Mouse (Mus musculus) limb, embryonic 15.5 days (tissue): ENCODE results near the gene Tll2. TPM values are rescaled to one million over a fixed set of nuclear protein-coding genes. Genes with fewer than 3 reads are reported as not detected.

Experiments
- ATAC-seq: fragments of 200-750 bp; cut with Nextera tagmentation; 2 replicates; pipeline ENCODE4 v1.8.0; 2017; ENCODE audit warnings: low read depth, moderate TSS enrichment; ENCODE audit not compliant: insufficient number of reproducible peaks, low FRiP score, low TSS enrichment
- H3K27ac ChIP-seq: fragments of 300-500 bp; sonication (generic); 2 replicates; pipeline ENCODE4 v1.5.1; 2015; ENCODE audit warnings: moderate library complexity, mild to moderate bottlenecking, inconsistent platforms
- H3K27me3 ChIP-seq: fragments of 300-500 bp; sonication (generic); 2 replicates; pipeline ENCODE4 v1.6.1; 2015; ENCODE audit warnings: inconsistent platforms
- H3K36me3 ChIP-seq: fragments of 300-500 bp; sonication (generic); 2 replicates; pipeline ENCODE4 v1.6.1; 2015; ENCODE audit warnings: inconsistent platforms
- H3K4me1 ChIP-seq: fragments of 300-500 bp; sonication (generic); 2 replicates; pipeline ENCODE4 v1.6.1; 2015; ENCODE audit warnings: inconsistent platforms
- H3K4me2 ChIP-seq: fragments of 300-500 bp; sonication (generic); 2 replicates; pipeline ENCODE4 v1.6.1; 2015; ENCODE audit warnings: mild to moderate bottlenecking, inconsistent platforms
- H3K4me3 ChIP-seq: fragments of 300-500 bp; sonication (generic); 2 replicates; pipeline ENCODE4 v1.5.1; 2015; ENCODE audit warnings: mild to moderate bottlenecking, inconsistent platforms
- H3K9ac ChIP-seq: fragments of 300-500 bp; sonication (generic); 2 replicates; pipeline ENCODE4 v1.6.1; 2015; ENCODE audit warnings: inconsistent platforms
- H3K9me3 ChIP-seq: fragments of 300-500 bp; sonication (generic); 2 replicates; pipeline ENCODE4 v1.6.1; 2016; ENCODE audit warnings: inconsistent platforms
- WGBS: fragments of 180-500 bp; shearing (Covaris S2); methylation state at CpG from one replicate; pipeline ENCODE4 v1.1.7; 2015; 5-methylcytosine and 5-hydroxymethylcytosine counted together
- polyA plus RNA-seq: library from polyadenylated mRNA; unstranded; fragments of >200 nt; fragmentation: Nextera tagmentation; extraction: Ambion mirVana; gene quantifications from 2 replicates; pipeline ENCODE4 v1.2.1, GENCODE M21; 2015

Gene Tll2
- polyA plus RNA-seq = 0.46 and 0.52 TPM in 2 replicates

- Histone ChIP-seq H3K36me3 (0 out of 2 replicates have a peak, but pooled peaks cover 7% of the 10 kb centered on the region), H3K9me3 (no peaks in the 10 kb centered on the region), H3K4me3 (peak within 1 kb of the TSS; percentile 42), H3K9ac (0 out of 2 replicates have a peak within 1 kb of the TSS, but pooled peaks have one; percentile 21), H3K4me1 (peaks cover 18% of the 10 kb centered on the region), H3K27me3 (peaks cover 57% of the 10 kb centered on the region), H3K27ac (no peak within 1 kb of the TSS), H3K4me2 (peak within 1 kb of the TSS; percentile 88)
- WGBS = 1% methylated on average over 32 of the region's 32 CpGs
- ATAC-seq = peak; percentile 89
Observed at GRCm38 (mm10) chr19:41206811-41207344, at the start of gene Tll2. TSS of gene Tll2 (minus strand) at chr19:41206835.

GRCm38 (mm10) chr19:41254584-41254983, 47.9 kb upstream of the Tll2 start:
- H3K9me3 ChIP-seq = no peaks in the 10 kb centered on the region
- H3K27me3 ChIP-seq = no peaks in the 10 kb centered on the region
- no peak overlapping the region for H3K4me3 ChIP-seq
- H3K27ac ChIP-seq = no peak overlapping the region
- ATAC-seq = no peak
- no peak overlapping the region for H3K4me2 ChIP-seq
- H3K9ac ChIP-seq = no peak overlapping the region
- H3K36me3 ChIP-seq = 0 out of 2 replicates have a peak, but pooled peaks cover 11% of the 10 kb centered on the region
- peaks cover 9% of the 10 kb centered on the region; the same call in 1 of the 2 replicates for H3K4me1 ChIP-seq
- 74% methylated on average over 5 of the region's 5 CpGs for WGBS

GRCm38 (mm10) chr19:41248968-41249367, 42.3 kb upstream of the Tll2 start:
- no peaks in the 10 kb centered on the region for H3K9me3 ChIP-seq
- WGBS = 47% methylated on average over 4 of the region's 4 CpGs
- no peaks in the 10 kb centered on the region for H3K27me3 ChIP-seq
- ATAC-seq = no peak
- peaks cover 5% of the 10 kb centered on the region; the same call in 1 of the 2 replicates for H3K4me1 ChIP-seq
- no peak overlapping the region for H3K4me2 ChIP-seq
- no peak overlapping the region for H3K9ac ChIP-seq
- peaks cover 23% of the 10 kb centered on the region for H3K36me3 ChIP-seq
- no peak overlapping the region for H3K4me3 ChIP-seq
- H3K27ac ChIP-seq = no peak overlapping the region

GRCm38 (mm10) chr19:41248271-41248670, 41.6 kb upstream of the Tll2 start:
- peaks cover 22% of the 10 kb centered on the region for H3K36me3 ChIP-seq
- H3K27me3 ChIP-seq = no peaks in the 10 kb centered on the region
- H3K4me2 ChIP-seq = no peak overlapping the region
- no peaks in the 10 kb centered on the region for H3K9me3 ChIP-seq
- no peak overlapping the region for H3K9ac ChIP-seq
- peaks cover 5% of the 10 kb centered on the region; the same call in 1 of the 2 replicates for H3K4me1 ChIP-seq
- H3K4me3 ChIP-seq = no peak overlapping the region
- no peak overlapping the region for H3K27ac ChIP-seq
- 91% methylated on average over 3 of the region's 3 CpGs for WGBS
- no peak for ATAC-seq

GRCm38 (mm10) chr19:41246271-41246670, 39.6 kb upstream of the Tll2 start:
- no peak overlapping the region for H3K4me2 ChIP-seq
- peaks cover 5% of the 10 kb centered on the region; the same call in 1 of the 2 replicates for H3K4me1 ChIP-seq
- no peak overlapping the region for H3K27ac ChIP-seq
- no peaks in the 10 kb centered on the region for H3K27me3 ChIP-seq
- no peaks in the 10 kb centered on the region for H3K9me3 ChIP-seq
- WGBS = 81% methylated on average over 4 of the region's 4 CpGs
- H3K36me3 ChIP-seq = peaks cover 36% of the 10 kb centered on the region
- H3K4me3 ChIP-seq = no peak overlapping the region
- no peak overlapping the region for H3K9ac ChIP-seq
- ATAC-seq = no peak

GRCm38 (mm10) chr19:41244581-41244980, 37.9 kb upstream of the Tll2 start:
- Histone ChIP-seq H3K9ac (no peak overlapping the region), H3K9me3 (no peaks in the 10 kb centered on the region), H3K4me3 (no peak overlapping the region), H3K27ac (no peak overlapping the region), H3K4me1 (peaks cover 5% of the 10 kb centered on the region; the same call in 1 of the 2 replicates), H3K4me2 (no peak overlapping the region), H3K27me3 (no peaks in the 10 kb centered on the region), H3K36me3 (peaks cover 49% of the 10 kb centered on the region)
- 69% methylated on average over 6 of the region's 6 CpGs for WGBS
- no peak for ATAC-seq

- no peak for ATAC-seq
Observed at GRCm38 (mm10) chr19:41241997-41242396, 35.4 kb upstream of the Tll2 start.

GRCm38 (mm10) chr19:41233698-41234097, 27.1 kb upstream of the Tll2 start:
- ATAC-seq = no peak
- Histone ChIP-seq H3K4me2 (no peak overlapping the region), H3K4me1 (no peaks in the 10 kb centered on the region), H3K27me3 (no peaks in the 10 kb centered on the region), H3K27ac (no peak overlapping the region), H3K9ac (no peak overlapping the region), H3K4me3 (no peak overlapping the region), H3K9me3 (no peaks in the 10 kb centered on the region), H3K36me3 (peaks cover 67% of the 10 kb centered on the region)
- 76% methylated on average over 4 of the region's 4 CpGs for WGBS

More at GRCm38 (mm10) chr19:41241997-41242396, 35.4 kb upstream of the Tll2 start:
- 96% methylated on average over 5 of the region's 5 CpGs for WGBS
- no peak overlapping the region for H3K27ac ChIP-seq
- no peaks in the 10 kb centered on the region for H3K27me3 ChIP-seq
- no peaks in the 10 kb centered on the region for H3K9me3 ChIP-seq
- no peak overlapping the region for H3K4me2 ChIP-seq
- no peak overlapping the region for H3K9ac ChIP-seq
- H3K36me3 ChIP-seq = peaks cover 62% of the 10 kb centered on the region
- H3K4me3 ChIP-seq = no peak overlapping the region
- no peaks in the 10 kb centered on the region for H3K4me1 ChIP-seq

GRCm38 (mm10) chr19:41208326-41208725, 1.7 kb upstream of the Tll2 start:
- no peak overlapping the region for H3K4me3 ChIP-seq
- ATAC-seq = no peak
- peaks cover 18% of the 10 kb centered on the region for H3K4me1 ChIP-seq
- no peaks in the 10 kb centered on the region for H3K9me3 ChIP-seq
- H3K9ac ChIP-seq = no peak overlapping the region
- peaks cover 18% of the 10 kb centered on the region for H3K36me3 ChIP-seq
- H3K4me2 ChIP-seq = no peak overlapping the region
- H3K27me3 ChIP-seq = peaks cover 52% of the 10 kb centered on the region
- 22% methylated on average over 7 of the region's 7 CpGs for WGBS
- no peak overlapping the region for H3K27ac ChIP-seq

- Histone ChIP-seq H3K4me2 (peak overlapping the region; percentile 88), H3K9me3 (no peaks in the 10 kb centered on the region), H3K4me1 (peaks cover 18% of the 10 kb centered on the region), H3K36me3 (0 out of 2 replicates have a peak, but pooled peaks cover 7% of the 10 kb centered on the region), H3K27me3 (peaks cover 60% of the 10 kb centered on the region), H3K4me3 (peak overlapping the region; percentile 42), H3K9ac (0 out of 2 replicates have a peak overlapping the region, but pooled peaks have one; percentile 21), H3K27ac (no peak overlapping the region)
- under 1% methylated on average over 46 of the region's 46 CpGs for WGBS
- peak; percentile 20; the same call in 1 of the 2 replicates for ATAC-seq
Observed at GRCm38 (mm10) chr19:41206041-41206810, 409 bp downstream of the Tll2 start.

- no peak overlapping the region for H3K9ac ChIP-seq
- H3K36me3 ChIP-seq = 0 out of 2 replicates have a peak, but pooled peaks cover 3% of the 10 kb centered on the region
- H3K4me2 ChIP-seq = no peak overlapping the region
- H3K4me1 ChIP-seq = peaks cover 18% of the 10 kb centered on the region
- no peak overlapping the region for H3K4me3 ChIP-seq
- ATAC-seq = no peak
- 63% methylated on average over 11 of the region's 11 CpGs for WGBS
- peaks cover 57% of the 10 kb centered on the region for H3K27me3 ChIP-seq
- H3K27ac ChIP-seq = no peak overlapping the region
- no peaks in the 10 kb centered on the region for H3K9me3 ChIP-seq
Observed at GRCm38 (mm10) chr19:41204159-41205081, 2.2 kb downstream of the Tll2 start.
